Mouse (Mus musculus) monocyte, adult 5-6 weeks (primary cell): ENCODE measurements around the gene Tefm. TPM values are rescaled to one million over a fixed set of nuclear protein-coding genes. Genes with fewer than 3 reads are reported as not detected.
"Not testable (repeated sequence)": the region's sequence is repeated elsewhere in the genome, so short reads cannot be mapped to it uniquely, and the experiment has no call there.

Source experiments
- ATAC-seq: fragments of 153-309, 156-312 bp; replicated peaks from 2 replicates; pipeline ENCODE4 v1.8.0; 2017; ENCODE audit warnings: mild to moderate bottlenecking; ENCODE audit not compliant: low TSS enrichment, insufficient number of reproducible peaks, severe bottlenecking, poor library complexity, low FRiP score
- total RNA-seq: library from RNA; stranded (forward); fragments of 200-1000, 200-491, 200-594 nt; gene quantifications from 3 replicates; pipeline ENCODE4 v1.2.3, GENCODE M21; 2017

The Tefm gene
- total RNA-seq, result 2.9 to 11.4 TPM (median 5.8 TPM) in 3 replicates

GRCm38 (mm10) chr11:80141825-80142521 lies at the start of gene Tefm:
Gene Tefm (minus strand): TSS chr11:80142175.
- peak; percentile 85 for ATAC-seq

DNA sequence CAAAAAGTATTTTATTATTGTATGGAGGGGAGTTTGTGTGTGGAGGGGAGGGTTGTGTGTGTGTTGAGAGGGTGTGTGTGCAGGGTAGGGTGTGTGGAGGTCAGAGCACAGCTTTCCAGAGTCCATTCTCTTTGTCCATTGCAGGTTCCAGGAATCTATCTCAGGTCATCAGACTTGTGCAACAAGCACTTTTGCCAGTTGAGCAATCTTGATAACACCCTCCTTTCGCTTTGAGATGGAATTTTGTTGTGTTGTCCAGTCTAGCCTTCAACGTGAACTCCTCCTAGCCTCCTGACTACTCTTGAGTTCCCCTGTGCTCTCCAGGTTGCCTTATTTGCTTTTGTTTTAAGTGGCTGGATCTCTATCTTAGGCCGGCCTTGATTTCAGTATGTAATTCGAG lies 48.3 kb upstream of the Tefm start:
- ATAC-seq, result no peak

- not testable (repeated sequence) for ATAC-seq
Measured at GRCm38 (mm10) chr11:80185441-80185976, 43.5 kb upstream of the Tefm start.

- no peak for ATAC-seq
Measured at GRCm38 (mm10) chr11:80184531-80185071, 42.6 kb upstream of the Tefm start.

- peak; percentile 99 for ATAC-seq
Measured at GRCm38 (mm10) chr11:80183705-80184255, 41.8 kb upstream of the Tefm start, which contains the start of gene Rnf135. Gene Rnf135 (plus strand): TSS chr11:80183851.

- peak; percentile 29; the same call in 1 of the 2 replicates for ATAC-seq
Measured at GRCm38 (mm10) chr11:80183054-80183704, 41.2 kb upstream of the Tefm start.

- ATAC-seq, result no peak
Measured at GRCm38 (mm10) chr11:80181021-80181749, 39.2 kb upstream of the Tefm start.

DNA sequence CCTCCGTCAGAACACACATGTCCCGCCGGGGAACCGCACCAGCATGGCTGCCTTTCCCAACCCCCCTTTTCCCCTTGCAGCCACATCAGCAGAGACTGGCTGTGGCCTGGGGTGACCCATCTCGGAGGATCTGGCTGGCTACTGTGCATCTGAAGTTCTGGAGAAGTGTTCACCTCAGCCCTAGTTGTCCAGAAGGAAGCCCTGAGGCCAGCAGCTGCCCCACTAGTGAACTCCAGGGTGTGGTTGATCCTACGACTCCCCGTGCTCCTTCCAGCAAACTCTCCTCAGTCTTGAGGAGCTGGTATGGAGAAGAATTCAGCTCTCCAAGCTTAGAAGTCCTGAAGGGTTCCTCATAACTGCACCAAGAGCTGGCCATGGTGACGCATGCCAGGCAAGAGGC lies 36.3 kb upstream of the Tefm start:
- ATAC-seq, result no peak

- peak; percentile 47; the same call in 1 of the 2 replicates for ATAC-seq
Measured at GRCm38 (mm10) chr11:80176911-80177895, 35.2 kb upstream of the Tefm start.

GRCm38 (mm10) chr11:80173963-80174670 lies 32.1 kb upstream of the Tefm start:
- ATAC-seq, result no peak

GRCm38 (mm10) chr11:80171884-80172283 lies 29.9 kb upstream of the Tefm start:
- no peak for ATAC-seq

DNA sequence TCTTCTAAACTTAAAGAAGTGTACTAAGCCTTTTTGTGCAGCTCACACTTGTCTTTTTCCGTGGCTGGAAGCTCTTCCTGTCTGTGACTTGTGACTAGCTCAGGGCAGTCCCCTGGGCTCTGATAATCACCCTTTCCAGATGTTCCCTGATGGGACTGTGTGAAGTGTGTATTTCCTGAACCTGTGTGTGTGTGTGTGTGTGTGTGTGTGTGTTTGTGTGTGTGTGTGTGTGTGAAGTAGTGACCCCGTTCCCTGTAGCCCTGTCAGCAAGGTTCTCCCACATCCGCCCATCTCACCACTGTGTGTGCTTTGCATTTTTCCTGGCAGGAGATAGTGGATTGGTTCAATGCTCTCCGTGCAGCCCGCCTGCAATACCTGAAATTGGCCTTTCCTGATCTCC lies 28.4 kb upstream of the Tefm start:
- ATAC-seq, result no peak

GRCm38 (mm10) chr11:80169629-80170028 lies 27.7 kb upstream of the Tefm start:
- peak; percentile 51; the same call in 1 of the 2 replicates for ATAC-seq

DNA sequence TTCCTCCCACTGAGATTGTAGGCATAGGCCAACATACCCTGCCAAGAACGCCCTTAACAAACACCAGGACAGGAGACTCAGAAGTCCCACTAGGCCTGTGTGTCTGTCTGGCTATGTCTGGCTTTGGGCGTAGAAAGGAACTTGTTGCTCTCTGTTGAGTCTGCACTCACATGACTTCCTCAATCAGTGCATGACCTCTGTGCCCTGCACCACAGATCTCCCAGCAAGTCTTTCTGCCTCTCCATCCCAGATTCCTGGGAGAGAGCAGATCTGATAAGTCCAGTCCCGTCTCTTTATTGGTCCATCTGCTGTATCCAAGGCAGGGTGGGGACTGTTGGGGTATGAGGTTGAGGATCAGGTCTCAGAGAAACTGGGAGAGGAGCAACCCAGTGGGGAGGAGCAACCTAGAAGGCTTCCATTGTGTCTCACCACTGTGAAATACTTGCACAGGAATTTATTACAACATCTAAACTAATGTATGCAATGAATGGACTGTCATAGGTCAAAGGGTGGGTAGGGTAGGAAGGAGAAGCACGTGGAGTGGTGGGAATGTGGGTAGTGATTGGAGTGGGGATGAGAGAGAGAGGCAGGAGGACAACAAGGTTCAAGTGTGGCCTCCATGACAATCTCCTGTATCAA lies 26.8 kb upstream of the Tefm start:
- ATAC-seq, result peak; percentile 81

- ATAC-seq, result peak; percentile 27; the same call in 1 of the 2 replicates
Measured at GRCm38 (mm10) chr11:80168121-80168520, 26.1 kb upstream of the Tefm start.

DNA sequence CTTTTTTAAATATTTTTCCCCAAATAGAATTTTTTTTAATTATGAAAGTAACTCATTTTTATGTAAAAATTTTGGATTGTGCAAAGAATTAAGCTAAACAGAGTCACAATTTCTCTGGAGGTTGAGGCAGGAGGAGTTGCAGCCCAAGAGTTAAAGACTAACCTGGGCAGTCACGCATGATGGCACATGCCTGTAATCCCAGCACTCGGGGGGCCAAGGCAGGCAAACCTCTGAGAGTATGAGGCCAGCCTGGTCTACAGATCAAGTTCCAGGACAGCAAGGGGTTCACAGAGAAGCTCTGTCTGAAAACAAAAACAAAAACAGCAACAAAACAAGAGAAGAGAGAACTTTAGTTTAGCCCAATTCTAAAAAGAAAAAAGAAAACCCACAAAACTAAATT lies 22.2 kb upstream of the Tefm start:
- ATAC-seq, result no peak
